Mouse (Mus musculus): Measurements from ENCODE around the gene Olfm3. TPM values are rescaled to one million over a fixed set of nuclear protein-coding genes. Genes with fewer than 3 reads are reported as not detected.
A peak's percentile ranks its signal among the peaks of the same experiment; 100 is the strongest.

Olfm3 gene
- polyA plus RNA-seq (2015; fragmentation: Nextera tagmentation; extraction: Ambion mirVana), result 9.7 and 10.3 TPM in 2 replicates

DNA sequence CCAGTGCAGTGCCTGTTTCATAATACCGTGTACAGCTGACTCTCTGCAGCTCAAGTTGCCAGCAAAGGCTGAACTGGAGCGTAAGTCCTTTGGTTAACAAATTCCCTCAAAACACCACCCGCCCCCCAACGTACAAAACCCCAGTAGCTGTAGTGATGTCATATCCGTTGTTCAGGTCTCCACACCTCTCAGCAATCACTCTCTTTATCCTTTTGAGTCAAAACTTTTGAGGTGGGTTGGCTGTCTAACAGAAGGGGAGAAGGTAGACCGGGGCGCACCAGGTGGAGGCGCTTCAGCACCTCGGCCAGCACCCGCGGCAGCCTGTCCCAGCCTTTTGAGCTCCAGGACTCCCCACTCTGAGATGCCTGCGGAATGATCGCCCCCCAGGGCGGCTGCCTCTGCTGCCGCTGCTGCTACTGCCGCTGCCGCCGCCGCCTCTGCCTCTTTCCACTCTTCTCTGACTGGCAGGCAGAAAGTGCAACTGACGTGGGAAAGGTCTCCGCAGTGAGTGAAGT lies at the start of gene Olfm3:
Gene Olfm3, plus strand, starts transcription at position 155 of the 515 bp plus-strand sequence.
- Histone ChIP-seq H3K27ac (peak within 1 kb of the TSS; percentile 81), H3K9ac (peak within 1 kb of the TSS; percentile 76), H3K4me3 (peak within 1 kb of the TSS; percentile 53), H3K4me2 (peak within 1 kb of the TSS; percentile 78), H3K4me1 (replicated peaks) (no peaks in the 10 kb centered on the region; the same call in 1 of the 2 replicates), H3K27me3 (no peaks in the 10 kb centered on the region), H3K9me3 (no peaks in the 10 kb centered on the region), H3K36me3 (no peaks in the 10 kb centered on the region)
- 3% methylated on average over 21 of the region's 21 CpGs for WGBS
- ATAC-seq (ENCODE audit: low FRiP score), result peak; percentile 81

DNA sequence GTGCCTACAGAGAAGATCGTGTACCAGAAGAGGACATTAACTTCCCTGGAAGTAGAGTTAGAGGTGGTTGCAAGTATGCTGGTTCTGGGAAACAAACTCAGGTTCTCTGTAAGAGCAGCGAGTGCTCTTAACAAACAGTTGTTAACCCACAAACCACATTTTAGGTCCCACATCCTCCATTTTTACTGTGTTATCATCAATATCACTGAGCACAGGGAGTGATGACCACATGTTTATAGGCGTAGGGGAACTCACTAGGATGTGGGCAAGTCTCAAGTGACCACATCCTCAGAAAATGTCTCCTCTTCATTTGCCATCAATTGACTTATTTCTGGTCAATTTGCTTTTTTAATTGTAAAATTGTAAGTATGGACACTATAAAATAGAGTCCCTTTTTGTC lies 14.1 kb upstream of the Olfm3 start:
- no peak for ATAC-seq (ENCODE audit: low FRiP score)
- no peaks in the 10 kb centered on the region for H3K4me1 ChIP-seq (replicated peaks)
- WGBS, result 87% methylated on average over 3 of the region's 3 CpGs

GRCm38 (mm10) chr3:114904633-114905423 lies 950 bp downstream of the Olfm3 start:
- WGBS, result 17% methylated on average over 16 of the region's 16 CpGs
- ATAC-seq (ENCODE audit: low FRiP score), result peak; percentile 65
- H3K9me3 ChIP-seq, result no peaks in the 10 kb centered on the region
- no peaks in the 10 kb centered on the region; the same call in 1 of the 2 replicates for H3K4me1 ChIP-seq (replicated peaks)
- no peaks in the 10 kb centered on the region for H3K36me3 ChIP-seq
- H3K27ac ChIP-seq, result peak overlapping the region; percentile 81
- H3K4me3 ChIP-seq, result peak overlapping the region; percentile 53
- H3K9ac ChIP-seq, result peak overlapping the region; percentile 76
- no peaks in the 10 kb centered on the region for H3K27me3 ChIP-seq
- H3K4me2 ChIP-seq, result peak overlapping the region; percentile 78

More for the DNA sequence above, 14.1 kb upstream of the Olfm3 start:
- Histone ChIP-seq H3K4me2 (no peak overlapping the region), H3K4me3 (no peak overlapping the region), H3K27ac (no peak overlapping the region), H3K9me3 (no peaks in the 10 kb centered on the region), H3K36me3 (no peaks in the 10 kb centered on the region), H3K9ac (no peak overlapping the region), H3K27me3 (no peaks in the 10 kb centered on the region)

- Histone ChIP-seq H3K4me2 (no peak overlapping the region), H3K27me3 (no peaks in the 10 kb centered on the region), H3K36me3 (no peaks in the 10 kb centered on the region), H3K4me3 (no peak overlapping the region), H3K27ac (no peak overlapping the region), H3K9me3 (no peaks in the 10 kb centered on the region), H3K9ac (no peak overlapping the region), H3K4me1 (replicated peaks) (no peaks in the 10 kb centered on the region; the same call in 1 of the 2 replicates)
- no peak for ATAC-seq (ENCODE audit: low FRiP score)
Measured at GRCm38 (mm10) chr3:114907537-114907936, 3.7 kb downstream of the Olfm3 start.

GRCm38 (mm10) chr3:114908846-114909245 lies 5.0 kb downstream of the Olfm3 start:
- WGBS, result 87% methylated on average over 3 of the region's 3 CpGs
- H3K4me2 ChIP-seq, result no peak overlapping the region

GRCm38 (mm10) chr3:114920102-114920501 lies 16.2 kb downstream of the Olfm3 start:
- Histone ChIP-seq H3K27me3 (no peaks in the 10 kb centered on the region), H3K36me3 (no peaks in the 10 kb centered on the region), H3K9ac (no peak overlapping the region), H3K4me1 (replicated peaks) (no peaks in the 10 kb centered on the region), H3K4me2 (no peak overlapping the region), H3K9me3 (no peaks in the 10 kb centered on the region), H3K4me3 (no peak overlapping the region), H3K27ac (no peak overlapping the region)
- ATAC-seq (ENCODE audit: low FRiP score), result no peak
- WGBS, result 91% methylated on average over 3 of the region's 3 CpGs

More at GRCm38 (mm10) chr3:114908846-114909245, 5.0 kb downstream of the Olfm3 start:
- Histone ChIP-seq H3K36me3 (no peaks in the 10 kb centered on the region), H3K4me3 (no peak overlapping the region), H3K27ac (no peak overlapping the region), H3K27me3 (no peaks in the 10 kb centered on the region), H3K9me3 (no peaks in the 10 kb centered on the region), H3K9ac (no peak overlapping the region), H3K4me1 (replicated peaks) (no peaks in the 10 kb centered on the region; the same call in 1 of the 2 replicates)
- no peak for ATAC-seq (ENCODE audit: low FRiP score)

GRCm38 (mm10) chr3:114929605-114930004 lies 25.7 kb downstream of the Olfm3 start:
- Histone ChIP-seq H3K9ac (no peak overlapping the region), H3K4me2 (no peak overlapping the region), H3K27me3 (no peaks in the 10 kb centered on the region), H3K27ac (no peak overlapping the region), H3K4me3 (no peak overlapping the region), H3K9me3 (no peaks in the 10 kb centered on the region), H3K4me1 (replicated peaks) (no peaks in the 10 kb centered on the region), H3K36me3 (no peaks in the 10 kb centered on the region)
- ATAC-seq (ENCODE audit: low FRiP score), result no peak
- WGBS, result 85% methylated on average over 4 of the region's 4 CpGs

DNA sequence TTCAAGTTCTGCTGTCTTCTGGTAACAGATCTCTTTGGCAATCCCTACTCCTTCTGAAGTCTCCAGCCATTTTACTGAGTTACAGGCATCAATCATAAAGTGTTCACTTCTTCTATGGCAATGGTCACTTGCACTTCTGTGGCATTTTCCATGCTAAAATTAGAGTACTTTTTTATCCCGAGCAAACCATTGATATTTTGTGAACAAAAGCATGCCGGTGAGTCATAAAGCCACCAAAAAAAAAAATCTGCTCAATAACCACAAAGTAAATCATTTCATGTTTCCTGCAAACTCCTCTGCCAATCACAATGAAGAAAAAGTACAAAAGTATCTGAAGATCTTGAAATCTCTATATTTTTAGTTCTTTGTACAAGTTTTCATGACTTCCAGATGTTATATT lies 26.5 kb downstream of the Olfm3 start:
- 87% methylated on average over 2 of the region's 2 CpGs for WGBS
- Histone ChIP-seq H3K36me3 (no peaks in the 10 kb centered on the region), H3K27me3 (no peaks in the 10 kb centered on the region), H3K4me3 (no peak overlapping the region), H3K4me1 (replicated peaks) (no peaks in the 10 kb centered on the region), H3K9ac (no peak overlapping the region), H3K9me3 (no peaks in the 10 kb centered on the region), H3K4me2 (no peak overlapping the region), H3K27ac (no peak overlapping the region)
- ATAC-seq (ENCODE audit: low FRiP score), result no peak

- no peaks in the 10 kb centered on the region for H3K4me1 ChIP-seq (replicated peaks)
- no peak overlapping the region for H3K4me3 ChIP-seq
- no peak overlapping the region for H3K9ac ChIP-seq
- no peak for ATAC-seq (ENCODE audit: low FRiP score)
- WGBS, result 83% methylated on average over 2 of the region's 2 CpGs
- no peak overlapping the region for H3K27ac ChIP-seq
- no peaks in the 10 kb centered on the region for H3K27me3 ChIP-seq
- H3K9me3 ChIP-seq, result no peaks in the 10 kb centered on the region
- no peak overlapping the region for H3K4me2 ChIP-seq
- H3K36me3 ChIP-seq, result no peaks in the 10 kb centered on the region
Measured at GRCm38 (mm10) chr3:114930796-114931195, 26.9 kb downstream of the Olfm3 start.

DNA sequence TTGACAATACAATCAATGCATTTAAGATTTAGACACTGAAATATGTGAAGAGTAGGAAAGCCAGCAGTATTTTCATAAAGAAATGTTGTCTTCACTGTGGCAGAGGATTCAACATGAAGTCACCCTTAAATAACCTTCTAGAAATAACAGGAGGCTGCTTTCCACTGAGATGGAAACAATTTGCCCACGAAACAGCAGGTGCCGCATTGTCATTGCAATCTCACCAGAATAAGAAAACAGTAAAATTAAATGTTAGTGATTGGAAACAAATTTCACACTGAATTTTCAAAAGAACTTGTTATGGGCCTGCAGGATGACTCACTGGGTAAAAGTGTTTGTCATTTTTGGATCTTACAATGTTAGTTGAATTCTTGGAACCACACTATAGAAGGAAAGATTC lies 29.0 kb downstream of the Olfm3 start:
- WGBS, result 87% methylated on average over 2 of the region's 2 CpGs
- no peak overlapping the region for H3K4me2 ChIP-seq
- no peaks in the 10 kb centered on the region for H3K9me3 ChIP-seq
- ATAC-seq (ENCODE audit: low FRiP score), result no peak
- H3K9ac ChIP-seq, result no peak overlapping the region
- no peak overlapping the region for H3K27ac ChIP-seq
- no peaks in the 10 kb centered on the region for H3K4me1 ChIP-seq (replicated peaks)
- H3K36me3 ChIP-seq, result no peaks in the 10 kb centered on the region
- H3K27me3 ChIP-seq, result no peaks in the 10 kb centered on the region
- no peak overlapping the region for H3K4me3 ChIP-seq

DNA sequence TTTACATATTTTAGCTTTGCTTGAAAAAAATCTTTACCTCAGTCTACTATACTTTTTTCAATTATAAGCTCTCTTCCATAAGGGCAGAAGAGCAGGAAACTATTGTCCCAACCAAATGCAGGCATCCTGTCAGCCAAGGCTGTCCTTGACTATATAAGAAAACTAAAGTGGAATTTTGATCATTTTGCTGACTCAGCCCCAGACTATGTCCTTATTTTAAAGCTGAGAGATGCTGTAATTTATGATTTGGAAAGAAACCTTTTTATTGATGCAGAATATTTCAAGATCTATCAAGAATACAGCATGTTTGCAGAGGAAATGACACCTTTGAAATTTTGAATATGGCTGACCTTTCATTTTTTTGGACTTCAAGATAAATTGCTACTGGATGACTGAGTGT lies 51.0 kb downstream of the Olfm3 start:
- no peaks in the 10 kb centered on the region for H3K9me3 ChIP-seq
- H3K9ac ChIP-seq, result no peak overlapping the region
- ATAC-seq (ENCODE audit: low FRiP score), result no peak
- no peak overlapping the region for H3K4me2 ChIP-seq
- no peaks in the 10 kb centered on the region for H3K36me3 ChIP-seq
- no peaks in the 10 kb centered on the region for H3K27me3 ChIP-seq
- H3K4me3 ChIP-seq, result no peak overlapping the region
- H3K4me1 ChIP-seq (replicated peaks), result 0 out of 2 replicates have a peak, but pooled peaks cover 2% of the 10 kb centered on the region
- H3K27ac ChIP-seq, result no peak overlapping the region

DNA sequence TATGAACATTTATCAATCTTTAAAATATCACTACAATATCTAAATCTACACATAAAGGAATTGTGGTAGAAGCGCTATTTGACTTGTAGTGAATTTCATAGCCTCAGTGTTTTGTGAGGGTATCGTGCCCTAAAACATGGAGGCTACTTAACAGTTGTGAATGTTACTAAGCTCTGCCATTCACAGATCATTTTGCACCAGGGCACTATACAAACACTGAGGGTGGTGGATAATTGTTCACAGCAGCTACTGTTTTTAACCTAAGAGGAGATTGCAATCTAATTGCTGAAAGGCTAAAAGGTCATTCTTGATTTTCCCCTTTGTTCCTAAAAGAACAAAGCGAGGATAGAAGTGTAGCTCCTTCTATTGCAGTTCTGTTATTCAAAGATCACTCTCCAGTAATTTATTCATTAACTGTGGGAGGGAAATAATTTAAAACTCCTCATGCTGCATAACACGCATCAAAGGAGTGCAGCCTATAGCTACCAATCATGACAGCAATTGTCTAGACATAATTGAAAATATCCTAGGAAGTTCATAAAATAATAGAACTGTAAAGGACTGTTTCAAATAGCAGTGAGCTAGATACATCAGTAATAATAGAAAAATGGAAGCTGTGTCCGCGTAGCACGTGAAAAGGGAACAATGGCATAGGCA lies 55.6 kb downstream of the Olfm3 start:
- 39% methylated on average over 7 of the region's 7 CpGs for WGBS
- Histone ChIP-seq H3K9ac (no peak overlapping the region), H3K27ac (no peak overlapping the region), H3K36me3 (no peaks in the 10 kb centered on the region), H3K27me3 (no peaks in the 10 kb centered on the region), H3K4me3 (no peak overlapping the region), H3K9me3 (no peaks in the 10 kb centered on the region), H3K4me2 (no peak overlapping the region), H3K4me1 (replicated peaks) (0 out of 2 replicates have a peak, but pooled peaks cover 2% of the 10 kb centered on the region)
- ATAC-seq (ENCODE audit: low FRiP score), result peak; percentile 68
